Mouse (Mus musculus): ENCODE measurements around the gene Nkain2. TPM values are rescaled to one million over a fixed set of nuclear protein-coding genes. Genes with fewer than 3 reads are reported as not detected.

The Nkain2 gene
- total RNA-seq, 2 experiments from 2014 or later: 23.8 to 25.5 TPM

- DNase-seq (ENCODE audit: low spot score in 2 of 2): peak in 1 of 2 experiments; percentile 3
Measured at GRCm38 (mm10) chr10:32577276-32577580, 313.0 kb downstream of the Nkain2 start.

- no peak for DNase-seq (ENCODE audit: low spot score in 2 of 2)
Measured at GRCm38 (mm10) chr10:32576559-32577275, 313.5 kb downstream of the Nkain2 start.

- no peak for DNase-seq (ENCODE audit: low spot score in 2 of 2)
Measured at GRCm38 (mm10) chr10:32557673-32558072, 332.6 kb downstream of the Nkain2 start.

- no peak for DNase-seq (ENCODE audit: low spot score in 2 of 2)
Measured at GRCm38 (mm10) chr10:32536057-32536456, 354.2 kb downstream of the Nkain2 start.

GRCm38 (mm10) chr10:32510821-32511220, 379.4 kb downstream of the Nkain2 start:
- no peak for DNase-seq (ENCODE audit: low spot score in 2 of 2)

GRCm38 (mm10) chr10:32494591-32495182, 395.6 kb downstream of the Nkain2 start:
- DNase-seq (ENCODE audit: low spot score in 2 of 2): no peak

- no peak for DNase-seq (ENCODE audit: low spot score in 2 of 2)
Measured at GRCm38 (mm10) chr10:32493600-32493999, 396.7 kb downstream of the Nkain2 start.

- peak; percentile 32 to 77 for DNase-seq (ENCODE audit: low spot score in 2 of 2)
Measured at GRCm38 (mm10) chr10:32462726-32463125, 427.5 kb downstream of the Nkain2 start.

GRCm38 (mm10) chr10:32439932-32440519, 450.2 kb downstream of the Nkain2 start:
- no peak for DNase-seq (ENCODE audit: low spot score in 2 of 2)

- no peak for DNase-seq (ENCODE audit: low spot score in 2 of 2)
Measured at GRCm38 (mm10) chr10:32414228-32414627, 476.0 kb downstream of the Nkain2 start.

GRCm38 (mm10) chr10:32411331-32411730, 478.9 kb downstream of the Nkain2 start:
- no peak for DNase-seq (ENCODE audit: low spot score in 2 of 2)

GRCm38 (mm10) chr10:32400961-32401360, 489.3 kb downstream of the Nkain2 start:
- DNase-seq (ENCODE audit: low spot score in 2 of 2): peak in 1 of 2 experiments; percentile 29

- DNase-seq (ENCODE audit: low spot score in 2 of 2): no peak
Measured at GRCm38 (mm10) chr10:32393859-32394521, 496.3 kb downstream of the Nkain2 start.

- no peak for DNase-seq (ENCODE audit: low spot score in 2 of 2)
Measured at GRCm38 (mm10) chr10:32393326-32393725, 496.9 kb downstream of the Nkain2 start.

- DNase-seq (ENCODE audit: low spot score in 2 of 2): no peak
Measured at GRCm38 (mm10) chr10:32312754-32313153, 577.5 kb downstream of the Nkain2 start.

GRCm38 (mm10) chr10:32301024-32301597, 589.2 kb downstream of the Nkain2 start:
- no peak for DNase-seq (ENCODE audit: low spot score in 2 of 2)

GRCm38 (mm10) chr10:32290487-32290886, 599.8 kb downstream of the Nkain2 start:
- peak in 1 of 2 experiments; percentile 37 for DNase-seq (ENCODE audit: low spot score in 2 of 2)

- DNase-seq (ENCODE audit: low spot score in 2 of 2): no peak
Measured at GRCm38 (mm10) chr10:32283690-32284089, 606.6 kb downstream of the Nkain2 start.

- no peak for DNase-seq (ENCODE audit: low spot score in 2 of 2)
Measured at GRCm38 (mm10) chr10:32243266-32243882, 646.9 kb downstream of the Nkain2 start.

- DNase-seq (ENCODE audit: low spot score in 2 of 2): peak; percentile 6 to 47
Measured at GRCm38 (mm10) chr10:32241168-32241567, 649.1 kb downstream of the Nkain2 start.

GRCm38 (mm10) chr10:32182951-32183350, 707.3 kb downstream of the Nkain2 start:
- no peak for DNase-seq (ENCODE audit: low spot score in 2 of 2)

Measured in layer of hippocampus, adult 18-20 months (tissue).